Mouse (Mus musculus): ENCODE results near the gene Napepld. TPM values are rescaled to one million over a fixed set of nuclear protein-coding genes. Genes with fewer than 3 reads are reported as not detected.

Napepld gene
- total RNA-seq (2015; ENCODE audit: low replicate concordance) (0.19 and 0.63 TPM in 2 replicates), total RNA-seq (2017; ENCODE audit: low replicate concordance) (0.60 and 2.0 TPM in 2 replicates)

DNA sequence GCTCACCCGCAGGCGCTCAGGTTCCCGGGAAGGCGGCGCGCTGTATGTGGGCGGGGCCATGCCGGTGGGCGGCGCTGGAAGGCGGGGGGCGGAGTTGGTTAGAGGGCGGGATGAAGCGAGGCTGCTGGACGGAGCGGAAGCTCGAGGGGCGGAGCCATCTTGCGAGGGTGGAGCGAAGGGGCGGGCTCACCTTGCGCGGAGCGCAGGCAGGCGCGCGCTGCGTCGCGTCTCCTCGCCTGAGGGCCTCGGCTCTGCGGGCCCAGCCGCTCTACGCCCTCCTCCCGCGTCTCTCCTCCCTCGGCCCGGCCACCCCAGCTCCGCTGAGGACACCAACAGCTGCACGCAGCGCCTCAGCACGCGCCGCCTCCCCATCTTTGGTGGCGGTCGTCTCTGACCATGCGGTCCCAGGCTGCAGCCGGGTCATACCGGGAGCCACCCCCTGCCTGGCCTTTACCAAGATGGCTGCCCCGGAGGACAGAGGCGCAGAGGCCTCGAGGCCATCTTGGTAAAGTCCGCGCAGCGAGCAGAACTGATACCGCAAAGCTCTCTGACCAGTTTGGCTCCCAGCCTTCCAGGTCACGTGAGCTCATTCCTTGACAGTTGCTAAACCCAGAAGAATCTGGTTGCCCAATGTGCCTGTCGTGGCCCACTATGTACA, at the start of gene Napepld:
TSS of gene Napepld (minus strand) at position 46 of the 658 bp plus-strand sequence.
- peak; percentile 97 for ATAC-seq (replicated peaks; ENCODE audit: low FRiP score, poor library complexity, severe bottlenecking)

DNA sequence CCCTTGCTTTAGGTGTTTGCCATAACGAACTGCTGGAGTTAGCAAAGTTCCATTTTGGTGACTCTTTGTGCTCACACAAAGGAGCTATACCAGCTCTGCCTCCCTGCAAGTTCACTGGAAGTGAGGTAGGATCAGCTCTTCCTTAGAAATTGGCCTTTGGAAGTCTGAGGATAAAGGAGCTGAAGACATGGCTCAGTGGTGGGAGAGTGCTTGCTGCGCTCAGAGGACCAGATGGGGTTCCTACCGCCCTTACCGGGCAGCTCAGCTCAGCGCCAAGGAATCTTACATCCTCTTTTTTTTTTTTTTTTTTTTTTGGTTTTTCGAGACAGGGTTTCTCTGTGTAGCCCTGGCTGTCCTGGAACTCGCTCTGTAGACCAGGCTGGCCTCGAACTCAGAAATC, 44.8 kb upstream of the Napepld start:
- ATAC-seq (replicated peaks; ENCODE audit: low FRiP score, poor library complexity, severe bottlenecking), result no peak

DNA sequence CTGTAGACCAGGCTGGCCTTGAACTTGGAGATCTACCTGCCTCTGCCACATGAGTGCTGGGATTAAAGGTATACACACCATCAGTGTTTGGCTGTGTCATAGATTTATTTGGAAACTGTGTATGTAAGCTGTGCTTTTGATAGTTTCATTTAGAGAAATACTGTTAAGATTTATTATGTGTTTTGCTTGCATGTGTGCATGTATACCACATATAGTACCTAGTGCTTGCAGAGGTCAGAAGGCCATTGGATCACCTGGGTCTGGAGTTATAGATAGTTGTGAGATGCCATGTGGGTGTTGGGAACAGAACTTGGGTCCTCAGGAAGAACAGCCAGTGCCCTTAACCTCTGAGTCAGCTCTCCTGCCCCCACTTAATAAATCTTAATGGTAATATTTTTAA, 43.5 kb upstream of the Napepld start:
- ATAC-seq (replicated peaks; ENCODE audit: low FRiP score, poor library complexity, severe bottlenecking), result no peak

DNA sequence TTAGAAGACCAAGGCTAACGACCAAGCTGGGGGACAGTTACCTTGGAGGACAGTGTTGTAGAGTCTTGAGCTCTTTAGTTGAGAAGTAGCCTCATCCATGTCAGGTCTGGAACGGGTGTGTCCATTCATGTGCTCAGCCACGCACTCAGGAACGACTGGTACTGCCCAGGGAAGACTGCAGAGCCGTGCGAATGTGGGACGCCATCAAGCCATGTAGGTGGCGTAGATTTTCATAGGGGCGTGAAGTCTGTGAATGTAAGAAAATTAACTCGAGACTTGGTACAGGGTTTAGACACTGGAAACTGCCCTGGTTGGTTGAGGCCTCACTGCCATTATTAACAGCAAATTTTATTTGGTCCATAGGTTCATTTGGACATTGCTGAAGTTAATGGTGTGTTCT, 42.4 kb upstream of the Napepld start:
- no peak for ATAC-seq (replicated peaks; ENCODE audit: low FRiP score, poor library complexity, severe bottlenecking)

DNA sequence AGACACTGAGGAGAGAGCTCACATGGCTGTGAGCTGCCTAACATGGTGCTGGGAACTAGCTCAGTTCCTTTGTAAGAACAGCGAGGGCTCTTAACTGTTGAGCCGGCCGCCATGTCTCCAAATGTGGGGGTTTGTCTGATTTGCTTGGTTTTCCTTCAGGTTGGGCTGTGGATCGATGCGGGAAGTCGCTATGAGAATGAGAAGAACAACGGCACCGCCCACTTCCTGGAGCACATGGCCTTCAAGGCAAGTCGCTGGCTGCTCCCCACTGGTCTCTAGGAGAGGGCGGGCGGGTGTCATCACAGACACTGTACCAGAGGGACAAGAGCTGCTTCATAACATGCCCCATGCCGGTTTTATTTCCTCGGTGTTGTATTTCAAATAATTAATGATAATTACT, 38.7 kb upstream of the Napepld start:
- no peak for ATAC-seq (replicated peaks; ENCODE audit: low FRiP score, poor library complexity, severe bottlenecking)

DNA sequence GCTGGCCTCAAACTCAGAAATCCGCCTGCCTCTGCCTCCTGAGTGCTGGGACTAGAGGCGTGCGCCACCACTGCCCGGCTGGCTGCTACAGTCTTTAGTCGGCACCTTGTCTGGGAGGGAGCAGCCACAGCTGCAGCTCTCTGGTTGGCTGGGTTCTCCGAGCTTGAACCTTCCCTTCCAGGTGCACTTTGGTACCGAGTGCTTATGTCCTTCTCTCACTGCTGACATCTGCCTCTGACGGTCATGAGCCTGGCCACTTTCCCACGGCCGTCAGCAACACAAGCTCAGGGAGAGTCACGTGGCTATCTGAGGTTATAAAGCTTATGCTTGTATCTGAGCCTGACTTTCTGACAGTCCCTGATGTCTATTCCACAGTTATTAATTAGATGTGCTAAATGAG, 37.9 kb upstream of the Napepld start:
- ATAC-seq (replicated peaks; ENCODE audit: low FRiP score, poor library complexity, severe bottlenecking), result no peak

DNA sequence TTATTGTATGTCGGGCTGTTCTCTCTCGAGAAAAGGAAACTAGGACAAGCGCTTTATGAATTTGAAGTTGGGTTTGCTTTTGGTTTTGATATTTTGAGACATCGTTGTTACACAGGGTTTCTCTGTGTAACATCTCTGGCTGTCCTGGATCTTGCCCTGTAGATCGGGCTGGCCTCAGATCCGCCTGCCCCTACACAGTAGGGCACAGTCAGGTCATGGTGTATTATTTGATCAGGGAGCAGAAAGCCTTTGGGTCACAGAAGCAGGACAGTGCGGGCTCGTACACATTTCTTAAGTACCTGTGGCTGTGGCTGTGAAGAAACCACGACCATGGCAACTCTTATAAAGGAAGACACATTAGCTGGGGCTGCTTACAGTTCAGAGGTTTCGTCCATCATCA, 36.4 kb upstream of the Napepld start:
- ATAC-seq (replicated peaks; ENCODE audit: low FRiP score, poor library complexity, severe bottlenecking), result 0 out of 2 replicates have a peak, but pooled peaks have one; percentile 21

DNA sequence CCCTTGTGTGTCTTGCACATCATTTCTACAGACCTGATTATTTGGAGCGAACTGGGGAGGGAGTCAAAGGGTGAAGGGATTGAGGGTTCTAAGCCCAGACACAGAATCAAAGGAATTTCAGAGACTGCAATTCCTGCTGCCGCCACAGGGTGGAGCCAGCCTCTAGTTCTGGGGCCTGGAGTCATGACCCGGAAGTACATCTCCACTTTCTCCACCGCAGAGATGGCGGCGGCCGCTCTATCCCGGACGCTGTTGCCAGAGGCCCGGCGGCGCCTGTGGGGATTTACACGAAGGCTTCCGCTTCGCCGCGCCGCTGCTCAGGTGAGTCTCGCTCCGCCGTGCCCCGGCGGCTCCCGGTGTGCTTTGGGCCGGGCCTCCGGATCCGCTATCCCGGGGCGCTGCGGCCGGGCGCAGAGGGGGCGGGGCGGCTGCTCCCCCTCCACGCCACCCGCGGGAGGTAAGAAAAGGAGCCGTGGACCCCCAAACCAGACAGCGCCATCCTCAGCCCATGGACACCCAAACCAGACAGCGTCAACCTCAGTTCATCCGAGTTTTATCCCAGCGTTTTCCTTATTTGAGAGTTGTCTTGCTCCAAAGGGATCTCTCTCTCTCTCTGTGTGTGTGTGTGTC, 35.9 kb upstream of the Napepld start, which contains the start of gene Pmpcb:
TSS of gene Pmpcb (plus strand) at position 186 of the 630 bp plus-strand sequence.
- ATAC-seq (replicated peaks; ENCODE audit: low FRiP score, poor library complexity, severe bottlenecking), result peak; percentile 93

DNA sequence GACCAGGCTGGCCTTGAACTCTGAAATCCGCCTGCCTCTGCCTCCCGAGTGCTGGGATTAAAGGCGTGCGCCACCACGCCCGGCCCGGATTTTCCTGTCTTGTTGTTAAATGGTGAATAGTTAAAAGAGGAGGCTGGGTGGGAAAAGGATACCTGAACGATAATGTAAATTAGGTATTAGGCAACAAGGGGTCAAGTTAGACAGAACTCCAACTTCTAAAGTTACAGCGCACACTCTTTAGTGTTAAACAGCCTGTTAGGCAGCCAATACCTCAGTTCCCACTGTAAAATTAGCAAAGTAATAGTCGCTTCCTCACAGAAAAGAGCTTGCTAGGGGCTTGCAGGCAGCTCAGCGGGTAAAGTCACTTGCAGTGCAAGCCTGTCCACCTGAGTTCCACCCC, 34.9 kb upstream of the Napepld start:
- ATAC-seq (replicated peaks; ENCODE audit: low FRiP score, poor library complexity, severe bottlenecking), result no peak

DNA sequence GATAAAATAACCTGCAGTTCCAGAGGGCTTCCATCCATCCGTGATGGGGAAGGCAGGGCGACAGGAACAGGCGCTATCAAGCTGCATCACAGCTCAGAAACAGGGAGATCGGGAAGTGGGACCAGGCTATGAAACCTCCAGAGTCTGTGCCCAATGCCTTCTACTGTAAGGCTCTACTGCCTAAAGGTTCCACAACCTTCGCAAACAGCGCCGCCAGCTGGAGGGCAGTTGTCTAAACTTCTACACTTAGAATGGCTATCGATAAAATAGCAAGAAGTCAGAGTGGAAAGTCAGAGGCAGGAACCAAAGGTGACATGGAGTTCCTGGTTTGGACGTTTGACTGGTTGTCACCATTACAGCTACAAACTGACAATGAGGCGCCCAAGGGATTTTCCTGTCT, 34.4 kb upstream of the Napepld start:
- peak; percentile 58 for ATAC-seq (replicated peaks; ENCODE audit: low FRiP score, poor library complexity, severe bottlenecking)

DNA sequence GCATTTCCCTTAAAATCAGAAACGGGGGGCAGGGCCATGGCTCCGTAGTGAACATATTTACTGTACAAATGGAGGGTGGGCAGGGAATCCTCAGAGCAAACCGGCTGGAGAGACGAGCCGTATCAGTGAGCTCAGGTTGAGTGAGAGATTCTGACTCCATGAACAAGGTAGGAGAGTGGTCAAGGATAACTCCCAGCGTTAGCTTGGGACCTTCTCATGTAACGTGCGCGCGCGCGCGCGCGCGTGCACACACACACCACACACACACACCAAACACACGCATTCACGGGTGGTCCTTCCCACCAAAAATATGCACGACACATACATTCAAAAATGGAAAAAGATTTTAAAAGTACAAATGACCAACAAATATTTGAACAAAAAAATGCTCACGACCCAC, 33.9 kb upstream of the Napepld start:
- no peak for ATAC-seq (replicated peaks; ENCODE audit: low FRiP score, poor library complexity, severe bottlenecking)

DNA sequence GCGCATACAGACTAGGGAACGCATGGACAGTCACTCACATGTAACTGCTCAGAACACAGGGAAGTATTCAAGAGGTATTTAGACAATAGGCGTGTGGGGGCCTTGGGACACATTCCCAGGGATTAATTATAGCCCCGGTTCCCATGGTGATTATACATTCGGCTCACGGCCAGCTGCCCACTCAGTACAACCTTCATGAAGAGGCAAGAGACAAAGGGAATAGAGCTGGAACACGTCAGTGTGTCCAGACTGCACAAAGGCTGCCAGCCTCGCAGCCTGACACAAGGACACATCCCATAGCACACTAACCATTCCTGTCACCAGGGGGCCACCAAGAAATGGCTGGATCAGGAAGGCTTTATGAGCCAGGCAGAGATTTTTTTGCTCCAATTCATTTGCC, 31.7 kb upstream of the Napepld start:
- ATAC-seq (replicated peaks; ENCODE audit: low FRiP score, poor library complexity, severe bottlenecking), result no peak

DNA sequence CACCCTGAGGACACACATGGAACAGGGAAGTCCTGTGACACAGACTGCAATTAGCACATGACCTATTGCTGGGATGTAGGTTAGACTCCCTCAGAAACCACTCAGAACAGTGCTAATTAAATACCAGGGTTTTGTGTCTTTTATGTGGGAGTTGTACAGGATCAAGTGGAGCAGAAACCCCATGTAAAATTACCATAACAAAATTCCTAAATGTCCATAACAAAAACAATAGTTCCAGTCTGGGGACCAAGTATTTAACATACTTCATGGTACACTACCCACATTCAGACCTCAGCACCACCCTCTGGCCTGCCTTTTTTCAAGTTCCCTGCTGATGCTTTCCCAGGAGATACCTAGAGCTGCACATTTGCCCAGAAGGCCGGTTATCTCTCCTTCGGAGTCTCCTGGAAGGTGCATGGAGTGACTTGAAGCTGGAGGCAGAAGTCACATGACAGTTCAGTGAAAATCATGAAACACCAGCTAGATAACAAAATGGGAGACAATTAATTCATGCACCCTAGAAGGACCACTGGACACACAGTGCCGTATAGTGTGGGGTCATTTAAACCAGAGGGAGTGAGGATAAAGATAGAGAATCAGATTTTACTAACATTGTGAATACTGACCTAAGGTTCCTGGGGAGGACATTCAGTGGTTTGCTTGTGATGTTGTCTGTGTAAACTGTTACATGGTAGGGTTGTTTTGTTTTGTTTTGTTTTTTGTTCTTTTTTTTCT, 31.1 kb upstream of the Napepld start:
- no peak for ATAC-seq (replicated peaks; ENCODE audit: low FRiP score, poor library complexity, severe bottlenecking)

DNA sequence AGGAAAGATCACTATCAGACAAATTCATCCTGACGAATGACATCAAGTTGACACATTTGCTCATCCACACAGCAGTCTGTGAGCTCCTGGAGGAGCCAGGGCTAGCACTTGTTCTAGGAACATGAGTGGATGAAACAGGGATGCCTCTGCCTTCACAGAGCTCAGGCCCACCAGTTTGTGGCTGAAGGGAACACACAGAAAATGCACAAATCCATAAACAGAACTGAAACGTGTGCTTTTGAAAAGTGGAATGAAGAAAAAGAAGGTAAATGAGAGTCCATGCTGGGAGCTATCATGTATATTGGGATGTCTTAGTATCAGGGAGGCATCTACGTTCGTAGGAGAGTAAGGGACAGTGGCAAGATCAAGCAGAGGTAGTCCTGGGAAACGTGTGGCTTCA, 27.9 kb upstream of the Napepld start:
- ATAC-seq (replicated peaks; ENCODE audit: low FRiP score, poor library complexity, severe bottlenecking), result no peak

DNA sequence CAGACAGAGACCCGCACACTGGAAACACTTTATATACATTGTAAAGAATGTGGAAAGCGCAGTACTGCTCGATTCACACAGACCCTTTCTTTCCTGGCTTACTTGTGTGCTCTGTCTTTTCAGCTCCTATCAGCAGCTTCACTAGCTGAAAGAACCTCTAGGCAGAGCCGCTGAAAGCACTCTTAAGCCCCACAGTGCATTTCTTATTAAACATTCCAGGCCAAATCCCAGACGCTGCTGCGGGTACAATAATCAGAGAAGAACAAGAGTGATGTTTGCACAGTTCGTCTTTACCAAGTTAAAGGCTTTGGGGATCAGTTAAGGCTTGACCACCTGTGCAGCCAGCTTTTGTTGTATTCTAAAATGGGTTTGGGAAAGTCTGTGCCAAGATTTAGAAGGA, 23.7 kb upstream of the Napepld start:
- ATAC-seq (replicated peaks; ENCODE audit: low FRiP score, poor library complexity, severe bottlenecking), result no peak

DNA sequence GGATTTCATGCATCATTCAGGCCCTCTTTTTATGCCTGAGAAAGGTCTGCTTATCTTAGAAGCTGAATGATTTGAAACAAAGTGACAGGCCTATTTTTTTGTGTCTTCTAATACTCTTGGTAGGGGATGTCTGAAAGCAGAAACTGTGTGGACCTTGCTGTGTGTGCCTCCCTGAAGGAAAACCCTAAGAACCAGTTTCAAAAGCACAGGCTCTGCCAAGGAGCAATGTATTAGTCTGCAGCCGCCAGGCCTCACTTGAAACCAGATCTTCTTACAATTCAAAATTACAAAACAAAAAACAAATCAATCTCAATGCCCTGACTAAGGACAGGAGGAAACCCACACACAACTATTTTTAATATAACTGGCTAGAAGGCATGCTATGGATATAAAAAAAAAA, 23.2 kb upstream of the Napepld start:
- ATAC-seq (replicated peaks; ENCODE audit: low FRiP score, poor library complexity, severe bottlenecking), result no peak

DNA sequence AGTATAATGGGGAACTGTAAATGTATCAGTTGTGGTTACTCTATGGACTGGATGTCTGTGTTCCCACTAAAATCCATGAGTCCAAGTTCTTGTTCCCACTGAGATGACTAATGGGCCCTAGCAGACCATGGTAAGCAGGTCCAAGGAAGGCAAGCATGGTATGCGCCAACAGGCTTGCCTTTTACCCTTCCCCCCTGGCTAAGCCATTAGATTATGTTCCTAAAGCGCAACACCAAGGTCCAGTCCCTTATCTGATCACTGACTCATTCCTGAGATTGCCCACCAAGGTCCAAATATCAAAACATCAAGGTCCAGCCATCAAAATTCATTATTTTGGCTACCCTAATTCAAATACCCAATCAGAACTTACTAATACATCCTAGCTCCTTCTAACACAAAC, 18.0 kb upstream of the Napepld start:
- no peak for ATAC-seq (replicated peaks; ENCODE audit: low FRiP score, poor library complexity, severe bottlenecking)

DNA sequence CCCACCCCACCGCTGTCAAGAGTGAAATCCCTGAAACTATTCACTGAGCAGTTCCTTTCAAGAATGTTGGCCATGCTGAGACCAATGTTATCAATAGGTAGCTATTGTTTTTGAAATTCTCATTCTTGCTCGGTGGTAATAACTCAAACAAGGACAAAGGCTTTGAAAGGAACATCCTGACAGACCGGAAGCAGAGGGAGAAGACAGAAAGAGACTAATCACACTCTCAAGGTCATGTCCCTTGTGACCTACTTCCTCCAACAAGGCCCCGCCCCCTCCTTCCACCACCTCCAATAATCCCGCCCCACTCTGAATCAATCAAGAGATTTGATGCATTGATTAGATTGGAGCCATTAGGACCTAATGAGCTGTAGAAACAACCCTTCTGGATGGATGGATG, 17.4 kb upstream of the Napepld start:
- ATAC-seq (replicated peaks; ENCODE audit: low FRiP score, poor library complexity, severe bottlenecking), result no peak

DNA sequence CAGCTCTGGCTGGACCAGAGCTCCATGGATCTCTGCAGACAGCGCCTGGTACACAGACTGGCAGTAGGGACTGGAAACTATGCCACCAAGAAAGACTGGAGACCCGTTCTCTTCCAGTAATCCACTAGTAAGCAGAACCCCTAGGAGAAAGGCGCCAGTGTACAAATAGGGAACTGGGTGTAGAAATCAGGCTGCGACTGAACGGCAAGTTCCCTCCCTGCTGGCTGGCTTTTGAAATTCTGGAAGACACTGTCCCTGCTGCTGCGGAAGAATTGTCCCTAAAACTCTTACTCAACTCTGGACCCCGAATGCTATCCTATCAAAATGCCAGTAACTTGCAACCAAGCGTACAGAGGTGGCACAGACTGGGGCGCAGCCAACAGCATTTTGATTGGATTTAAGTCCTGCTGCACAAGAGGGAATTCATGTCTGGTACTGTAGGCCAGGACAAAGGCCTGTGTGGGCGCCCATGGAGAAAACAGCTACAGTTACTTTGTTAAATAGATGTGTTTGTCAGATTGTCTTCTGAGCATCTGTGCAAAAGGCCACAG, 16.0 kb upstream of the Napepld start:
- ATAC-seq (replicated peaks; ENCODE audit: low FRiP score, poor library complexity, severe bottlenecking), result no peak

DNA sequence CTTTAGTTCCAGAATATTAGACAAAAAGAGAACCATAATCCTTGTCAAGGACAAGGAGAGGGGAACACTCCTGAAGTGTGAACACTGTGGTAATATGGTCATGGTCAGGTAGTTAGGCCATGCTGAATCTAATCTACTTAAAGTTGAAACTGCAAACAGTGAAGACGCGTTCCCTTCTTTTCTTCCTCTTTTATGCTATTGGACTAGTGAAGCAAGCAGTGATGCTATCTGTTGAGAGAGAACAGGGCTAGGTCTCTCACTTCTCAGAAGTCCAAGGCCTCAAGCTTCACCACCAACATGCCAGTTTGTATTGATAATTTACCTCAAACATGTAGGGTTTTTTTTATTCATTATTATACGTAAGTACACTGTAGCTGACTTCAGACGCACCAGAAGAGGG, 13.3 kb upstream of the Napepld start:
- ATAC-seq (replicated peaks; ENCODE audit: low FRiP score, poor library complexity, severe bottlenecking), result no peak
